Mouse (Mus musculus) adrenal gland, adult (tissue): ENCODE data around the gene Dscaml1.
"Not testable (repeated sequence)": the region's sequence is repeated elsewhere in the genome, so short reads cannot be mapped to it uniquely, and the experiment has no call there.

Source experiments
- DNase-seq, 2 experiments: peaks; one replicate each; pipeline ENCODE4 v3.0.0; 2022 to 2023; ENCODE audit warnings: low spot score in 1 of 2; ENCODE audit not compliant: inconsistent age in 2 of 2

The Dscaml1 gene

DNA sequence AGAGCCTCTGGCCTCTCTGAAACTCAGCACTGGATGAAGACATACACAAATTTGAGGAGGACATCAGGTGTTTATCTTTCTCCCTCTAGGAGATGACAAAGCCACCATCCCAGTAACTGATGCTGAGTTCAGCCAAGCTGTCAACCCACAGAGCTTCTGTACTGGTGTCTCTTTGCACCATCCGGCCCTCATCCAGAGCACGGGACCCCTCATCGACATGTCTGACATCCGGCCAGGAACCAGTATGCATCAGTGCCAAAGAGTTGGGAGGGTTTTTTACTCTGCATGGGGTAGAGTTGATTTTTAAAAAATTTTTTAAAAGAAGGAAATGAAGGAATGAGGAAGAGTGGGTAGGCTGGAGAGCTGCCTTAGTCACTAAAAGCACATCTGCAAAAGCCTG lies 323.5 kb downstream of the Dscaml1 start:
- DNase-seq = no peak

DNA sequence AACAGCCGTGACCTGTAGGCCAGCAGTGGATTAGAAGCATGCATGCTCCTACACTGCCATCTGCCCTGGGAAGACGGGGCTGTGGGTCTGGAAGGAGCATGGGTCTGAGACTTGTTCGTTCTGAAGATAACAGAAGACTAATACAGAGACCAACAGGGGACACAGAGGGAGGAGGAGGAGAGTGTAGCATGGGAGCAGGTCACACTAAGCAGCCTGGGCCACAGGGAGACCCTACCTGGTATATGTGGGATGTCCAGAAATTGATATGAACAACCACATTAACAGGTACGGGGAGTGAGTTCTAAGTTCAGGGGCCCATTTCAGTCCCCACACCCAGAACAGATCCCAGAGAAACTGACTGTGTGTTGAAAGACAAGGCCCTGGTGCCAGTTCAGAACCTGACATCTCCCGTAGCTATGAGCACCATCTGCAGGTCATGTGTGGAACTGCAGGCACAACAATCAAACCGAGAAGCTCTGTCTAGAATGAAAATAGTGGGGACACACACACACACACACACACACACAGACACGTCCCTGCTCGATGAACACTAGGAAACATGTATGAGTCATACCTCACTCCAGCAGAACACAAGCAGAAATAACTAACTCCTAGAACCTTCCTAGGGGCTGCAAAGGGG lies 328.1 kb downstream of the Dscaml1 start:
- peak; percentile 48 to 85 for DNase-seq

GRCm38 (mm10) chr9:45766195-45766594 lies 339.8 kb downstream of the Dscaml1 start:
- no peak for DNase-seq

GRCm38 (mm10) chr9:45767155-45767554 lies 340.7 kb downstream of the Dscaml1 start:
- no peak for DNase-seq

DNA sequence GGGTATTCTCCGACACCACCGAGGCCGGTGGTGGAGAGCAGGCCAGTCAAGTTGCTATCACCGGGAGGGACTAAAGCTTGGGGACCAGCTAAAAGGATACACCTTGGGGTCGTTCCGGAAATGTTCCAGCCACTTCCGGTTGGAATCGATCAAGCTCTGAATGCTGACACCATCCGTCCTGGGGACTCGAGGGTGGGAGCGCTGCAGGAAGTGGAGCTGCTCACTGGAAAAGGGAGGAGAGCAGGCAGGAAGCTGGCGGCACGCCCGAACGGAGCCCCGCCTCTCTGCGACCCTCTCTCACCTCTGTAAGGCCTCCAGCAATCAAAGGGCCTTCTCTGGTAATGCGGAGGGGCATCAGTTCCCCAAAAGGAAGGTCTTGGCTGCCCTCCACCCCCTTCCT lies 342.0 kb downstream of the Dscaml1 start:
- DNase-seq = no peak

DNA sequence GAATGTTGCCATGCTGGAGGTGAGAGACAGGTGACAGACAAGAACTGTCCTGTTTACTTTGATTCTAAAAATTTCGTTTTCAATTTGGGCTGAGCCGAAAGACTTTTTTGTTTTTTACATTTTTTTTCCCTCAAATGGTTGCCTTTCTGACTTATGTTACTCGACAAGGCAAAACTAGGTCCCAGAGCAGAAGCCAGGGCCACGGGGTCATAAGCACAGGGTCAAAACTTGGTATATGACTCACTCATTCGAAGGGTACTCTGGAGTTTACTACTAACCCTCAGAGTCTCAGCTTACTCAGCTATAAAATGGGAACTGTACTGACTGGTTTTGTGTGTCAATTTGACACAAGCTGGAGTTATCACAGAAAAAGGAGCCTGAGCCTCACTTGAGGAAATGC lies 343.2 kb downstream of the Dscaml1 start:
- DNase-seq = peak in 1 of 2 experiments; percentile 69

- no peak for DNase-seq
Measured at GRCm38 (mm10) chr9:45774088-45774487, 347.7 kb downstream of the Dscaml1 start.

DNA sequence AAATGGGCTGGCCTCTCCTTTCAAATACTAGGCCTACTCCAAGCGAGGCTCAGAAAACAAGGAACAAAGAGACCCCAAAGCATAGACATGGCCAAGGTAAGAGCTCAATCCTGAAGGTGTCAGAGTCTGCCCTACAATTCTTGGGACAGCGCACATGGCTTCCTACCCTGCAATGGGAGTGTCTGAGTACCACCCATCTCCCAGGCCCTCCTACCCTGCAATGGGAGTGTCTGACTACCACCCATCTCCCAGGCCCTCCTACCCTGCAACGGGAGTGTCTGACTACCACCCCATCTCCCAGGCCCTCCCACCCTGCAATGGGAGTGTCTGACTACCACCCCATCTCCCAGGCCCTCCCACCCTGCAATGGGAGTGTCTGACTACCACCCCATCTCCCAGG lies 349.7 kb downstream of the Dscaml1 start:
- not testable (repeated sequence) for DNase-seq

DNA sequence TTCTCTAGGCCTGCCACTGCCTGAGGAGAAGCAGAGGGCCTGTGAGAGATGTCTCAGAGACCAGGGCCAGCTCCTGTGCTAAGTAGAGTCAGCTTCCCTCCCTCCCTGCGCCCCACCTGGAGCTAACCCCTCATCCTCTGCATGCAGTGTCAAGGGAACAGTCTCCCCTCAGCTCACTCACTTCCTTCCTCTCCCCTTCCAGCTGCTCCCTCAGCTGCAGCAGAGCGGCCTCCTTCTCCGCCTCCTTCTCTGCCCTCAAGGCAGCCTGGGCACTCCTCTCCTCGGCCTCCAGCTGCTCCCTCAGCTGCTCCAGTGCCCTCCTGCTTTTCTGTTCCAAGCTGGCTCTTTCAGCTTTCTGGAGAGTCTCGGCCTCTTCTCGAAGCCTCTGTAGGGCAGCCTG lies 352.8 kb downstream of the Dscaml1 start:
- no peak for DNase-seq

GRCm38 (mm10) chr9:45783249-45784069 lies 357.0 kb downstream of the Dscaml1 start:
- no peak for DNase-seq

GRCm38 (mm10) chr9:45787071-45787470 lies 360.6 kb downstream of the Dscaml1 start:
- DNase-seq = no peak

- DNase-seq = no peak
Measured at GRCm38 (mm10) chr9:45787547-45787946, 361.1 kb downstream of the Dscaml1 start.

- no peak for DNase-seq
Measured at GRCm38 (mm10) chr9:45788405-45788804, 362.0 kb downstream of the Dscaml1 start.

GRCm38 (mm10) chr9:45791456-45792142 lies 365.2 kb downstream of the Dscaml1 start:
- no peak for DNase-seq

DNA sequence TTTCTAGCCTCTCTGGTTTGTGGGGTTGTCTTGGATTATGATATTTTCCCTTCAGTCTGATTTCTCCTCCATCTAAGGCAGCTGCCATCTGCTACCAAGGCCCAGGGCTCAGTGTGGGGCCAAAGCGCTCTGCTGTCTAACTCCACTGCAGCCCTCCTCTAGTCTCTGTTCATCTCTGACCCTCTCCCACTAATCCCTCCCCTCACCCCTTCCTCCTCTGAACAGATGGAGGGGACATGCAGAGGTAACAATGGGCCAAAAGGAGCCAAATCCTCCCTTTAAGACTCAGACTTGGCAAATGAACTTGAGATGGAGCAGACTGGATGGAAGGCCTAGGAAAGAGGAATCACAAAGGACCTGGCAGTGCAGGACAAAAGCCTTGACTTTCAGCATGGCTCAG lies 365.8 kb downstream of the Dscaml1 start:
- DNase-seq = no peak

GRCm38 (mm10) chr9:45793697-45794096 lies 367.3 kb downstream of the Dscaml1 start:
- DNase-seq = no peak

GRCm38 (mm10) chr9:45795722-45796121 lies 369.3 kb downstream of the Dscaml1 start:
- DNase-seq = no peak

DNA sequence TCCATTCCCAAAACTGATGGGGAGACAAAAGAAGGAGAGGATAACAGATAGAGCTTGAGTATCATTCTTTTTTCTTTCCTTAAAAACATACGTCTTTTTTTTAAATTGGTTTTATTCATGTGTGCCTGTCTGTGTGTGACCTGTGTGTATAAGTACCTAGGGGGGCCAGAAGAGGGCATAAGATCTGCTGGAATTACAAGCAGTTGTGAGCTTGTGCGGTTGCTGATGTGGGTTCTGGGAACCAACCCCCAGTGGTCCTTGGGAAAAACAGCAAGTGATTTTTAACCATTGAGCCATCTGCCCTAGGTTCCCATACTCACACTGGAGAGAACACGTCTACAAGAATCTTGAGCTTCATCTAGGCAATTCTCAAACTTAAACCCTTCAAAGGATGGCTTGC lies 370.8 kb downstream of the Dscaml1 start:
- DNase-seq = no peak

GRCm38 (mm10) chr9:45798467-45799164 lies 372.2 kb downstream of the Dscaml1 start:
- peak in 1 of 2 experiments; percentile 33 for DNase-seq

GRCm38 (mm10) chr9:45799402-45799801 lies 373.0 kb downstream of the Dscaml1 start:
- no peak for DNase-seq
